Mouse (Mus musculus) ES-E14 (cell line): ENCODE measurements around the gene Aff1.

ENCODE experiments used
- CHD2 ChIP-seq: IDR thresholded peaks from 2 replicates; pipeline ENCODE4 v1.6.1; 2014; ENCODE audit warnings: mild to moderate bottlenecking, low read depth, low read length, inconsistent platforms
- HCFC1 ChIP-seq: IDR thresholded peaks from 2 replicates; pipeline ENCODE4 v1.6.1; 2012; ENCODE audit warnings: low read length, inconsistent platforms, borderline replicate concordance; ENCODE audit not compliant: insufficient read depth
- MAFK ChIP-seq: IDR thresholded peaks from 2 replicates; pipeline ENCODE4 v1.6.1; 2014; ENCODE audit warnings: mild to moderate bottlenecking, low read depth, low read length, inconsistent platforms; ENCODE audit not compliant: insufficient read depth
- ZC3H11A ChIP-seq: IDR thresholded peaks from 2 replicates; pipeline ENCODE4 v1.6.1; 2012; ENCODE audit warnings: low read depth, mild to moderate bottlenecking, inconsistent platforms, low read length, borderline replicate concordance

- no peak for TF ChIP-seq CHD2
- no peak for TF ChIP-seq MAFK
- TF ChIP-seq ZC3H11A = no peak
- no peak for TF ChIP-seq HCFC1
These were observed 144.1 kb downstream of the Aff1 start for GRCm38 (mm10) chr5:103836148-103836784.
